Mouse (Mus musculus) layer of hippocampus, adult 18-20 months (tissue): ENCODE results near the gene Gid4. TPM values are rescaled to one million over a fixed set of nuclear protein-coding genes. Genes with fewer than 3 reads are reported as not detected.

Experiments used
- DNase-seq, 2 experiments: peaks; one replicate each; pipeline ENCODE4 v3.0.0; 2022; ENCODE audit warnings: low spot score in 2 of 2
- long read RNA-seq: library from polyadenylated mRNA; stranded (forward); transcript quantifications from one replicate; pipeline ENCODE4 v2.0.0, GENCODE M21; 2021
- total RNA-seq, 2 experiments: library from RNA; stranded (reverse); gene quantifications; 2 replicates each; pipeline ENCODE4 v1.2.3; 2021

The Gid4 gene
- 10 to 100 TPM; 50.2 to 54.0 TPM for total RNA-seq
- long read RNA-seq, full-length matches to known transcripts = 123 of 139 reads
- long read RNA-seq, partial matches to known transcripts = 2 of 139 reads
- long read RNA-seq, other reads (novel, unspliced or antisense) = 14 of 139 reads

DNA sequence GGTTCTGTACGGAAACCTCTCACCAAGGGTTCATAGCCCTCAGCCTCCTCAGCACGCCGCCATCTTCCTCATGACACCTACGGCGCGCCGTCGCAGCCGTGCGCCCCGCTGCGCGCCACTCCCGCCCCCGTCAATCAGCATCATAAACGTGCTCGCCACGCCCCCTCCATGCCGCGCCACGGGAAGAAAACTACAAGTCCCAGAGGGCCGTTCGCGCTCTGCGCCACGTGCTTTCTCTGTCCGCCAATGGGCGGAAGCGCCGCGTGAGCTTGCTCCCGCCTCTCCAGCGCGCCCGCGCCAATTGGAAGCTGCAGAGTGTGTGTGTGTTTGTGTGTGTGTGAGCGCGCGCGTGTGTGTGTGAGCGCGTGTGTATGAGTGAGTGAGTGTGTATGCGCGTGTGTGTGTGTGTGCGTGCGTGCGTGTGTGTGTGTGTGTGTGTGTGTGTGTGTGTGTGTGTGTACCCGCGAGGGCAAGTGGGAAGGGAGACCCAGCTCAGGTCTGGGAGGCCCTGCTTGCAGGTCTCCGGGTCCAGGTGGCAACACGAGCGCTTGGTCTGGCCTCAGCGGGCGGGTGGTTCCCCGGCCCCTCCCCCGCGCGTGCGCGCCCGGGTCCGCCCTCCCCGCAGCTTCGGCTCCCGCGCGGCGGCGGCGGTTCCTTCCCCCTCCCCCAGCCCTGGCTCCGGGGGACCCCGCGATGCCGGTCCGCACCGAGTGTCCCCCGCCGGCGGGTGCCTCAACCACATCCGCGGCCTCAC is at the start of gene Gid4:
Gid4 (plus strand) TSS at position 183 of the 754 bp plus-strand sequence.
- DNase-seq = peak; percentile 99 to 100

DNA sequence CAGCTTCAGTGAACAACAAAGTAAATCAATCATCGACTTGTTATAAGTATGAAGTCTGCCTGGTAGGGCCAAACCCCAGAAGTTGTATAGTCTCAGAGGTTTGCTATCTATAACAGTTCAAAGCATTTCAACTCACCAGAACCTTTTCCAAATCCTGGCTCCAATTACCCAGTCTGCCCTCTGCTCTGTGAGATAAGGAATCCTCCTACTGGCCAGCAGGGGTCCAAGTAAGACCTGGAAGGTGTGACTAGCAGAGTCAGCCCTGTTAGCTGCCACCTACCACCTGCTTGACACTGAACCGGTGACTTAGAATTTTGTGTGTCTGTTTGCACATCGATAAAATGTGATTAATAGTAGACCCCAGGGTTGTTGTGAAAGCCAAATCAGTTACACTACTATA is 49.7 kb upstream of the Gid4 start:
- no peak for DNase-seq

DNA sequence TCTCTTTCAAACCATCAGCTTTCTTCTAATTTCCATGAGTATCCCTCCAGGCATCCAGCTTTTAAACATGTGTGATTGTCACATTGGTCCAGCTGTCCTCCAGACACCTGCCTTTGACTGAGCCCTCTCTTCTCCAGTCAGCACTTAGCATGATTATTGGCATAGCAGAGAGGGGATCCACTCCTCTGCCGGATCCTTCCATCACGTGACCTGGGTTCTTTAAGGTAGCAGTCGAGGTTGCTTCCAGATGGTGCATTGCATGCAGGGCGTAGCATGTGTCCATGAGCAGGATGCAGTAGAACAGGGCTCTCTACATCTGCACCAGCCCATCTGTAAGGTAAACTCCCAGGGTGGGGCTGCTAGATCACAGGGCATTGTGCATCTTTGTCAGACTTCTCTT is 48.0 kb upstream of the Gid4 start:
- DNase-seq = no peak

DNA sequence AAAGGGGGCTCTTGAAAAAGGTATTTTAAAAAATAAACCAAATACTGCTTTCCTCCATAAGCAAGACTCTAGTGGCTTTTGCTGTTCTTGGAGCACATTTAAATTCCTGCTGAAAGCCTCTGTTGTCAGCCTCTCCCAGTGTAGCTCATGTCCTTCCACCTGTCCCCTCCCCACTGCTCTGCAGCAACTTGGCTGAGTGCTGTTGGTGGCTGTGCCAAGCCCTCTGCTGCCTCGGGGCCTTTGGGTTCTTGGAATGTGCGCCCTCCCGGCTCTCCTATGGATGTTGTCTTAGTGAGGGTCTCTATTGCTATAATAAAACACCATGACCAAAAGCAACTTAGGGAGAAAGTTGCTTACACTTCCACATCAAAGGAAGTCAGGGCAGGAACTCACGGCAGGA is 47.5 kb upstream of the Gid4 start:
- DNase-seq = no peak

DNA sequence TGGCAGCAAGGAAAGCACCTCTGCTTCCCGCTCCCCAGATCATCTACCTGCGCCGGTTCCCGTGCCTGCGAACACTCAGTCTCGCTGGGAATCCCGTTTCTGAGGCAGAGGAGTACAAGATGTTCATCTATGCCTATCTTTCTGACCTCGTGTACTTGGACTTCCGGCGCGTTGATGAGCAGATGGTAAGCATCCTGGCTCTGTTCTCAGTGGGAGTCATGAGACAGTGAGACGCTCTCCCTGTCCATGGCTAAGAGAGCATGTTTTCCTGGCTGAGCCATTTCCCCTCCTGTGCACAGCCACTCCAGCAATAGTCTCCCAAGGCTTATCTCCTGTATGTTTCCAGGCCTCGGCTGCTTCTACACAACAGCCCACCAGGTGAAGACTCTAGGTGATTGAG is 46.5 kb upstream of the Gid4 start:
- DNase-seq = no peak

DNA sequence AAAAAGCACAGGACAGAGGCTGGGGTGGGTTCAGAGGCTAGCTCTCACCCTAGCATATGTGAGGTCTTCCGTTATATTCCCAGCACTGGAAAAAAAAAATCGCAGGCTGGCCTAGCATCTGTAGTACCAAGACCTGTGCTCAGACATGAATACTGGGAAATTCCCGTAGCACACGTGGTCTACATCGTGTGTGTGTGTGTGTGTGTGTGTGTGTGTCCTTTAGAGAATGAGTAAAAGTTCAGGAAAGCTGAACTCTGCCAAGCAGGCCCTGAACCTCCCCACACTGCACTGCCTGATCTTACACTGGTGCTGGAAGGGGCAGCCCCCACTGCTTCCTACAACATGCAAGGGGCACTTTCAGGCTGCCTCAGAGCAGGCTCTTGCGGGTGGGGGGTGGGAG is 42.5 kb upstream of the Gid4 start:
- no peak for DNase-seq

DNA sequence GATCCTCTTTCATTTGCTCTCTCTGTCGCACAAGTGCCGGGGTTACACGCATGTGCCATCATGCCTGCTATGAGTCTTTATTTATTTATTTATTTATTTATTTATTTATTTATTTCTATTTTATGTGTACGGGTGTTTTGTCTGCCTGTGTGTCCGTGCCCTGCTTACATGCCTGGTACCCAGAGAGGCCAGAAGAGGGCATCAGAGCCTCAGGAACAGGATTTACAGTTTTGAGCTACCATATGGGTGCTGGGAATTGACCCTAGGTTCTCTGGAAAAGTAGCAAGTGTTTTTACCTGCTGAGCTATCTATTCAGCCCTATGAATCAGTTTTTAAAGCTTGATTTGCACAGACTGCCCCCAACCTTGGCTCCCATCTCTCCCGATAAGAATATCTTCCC is 33.4 kb upstream of the Gid4 start:
- no peak for DNase-seq

DNA sequence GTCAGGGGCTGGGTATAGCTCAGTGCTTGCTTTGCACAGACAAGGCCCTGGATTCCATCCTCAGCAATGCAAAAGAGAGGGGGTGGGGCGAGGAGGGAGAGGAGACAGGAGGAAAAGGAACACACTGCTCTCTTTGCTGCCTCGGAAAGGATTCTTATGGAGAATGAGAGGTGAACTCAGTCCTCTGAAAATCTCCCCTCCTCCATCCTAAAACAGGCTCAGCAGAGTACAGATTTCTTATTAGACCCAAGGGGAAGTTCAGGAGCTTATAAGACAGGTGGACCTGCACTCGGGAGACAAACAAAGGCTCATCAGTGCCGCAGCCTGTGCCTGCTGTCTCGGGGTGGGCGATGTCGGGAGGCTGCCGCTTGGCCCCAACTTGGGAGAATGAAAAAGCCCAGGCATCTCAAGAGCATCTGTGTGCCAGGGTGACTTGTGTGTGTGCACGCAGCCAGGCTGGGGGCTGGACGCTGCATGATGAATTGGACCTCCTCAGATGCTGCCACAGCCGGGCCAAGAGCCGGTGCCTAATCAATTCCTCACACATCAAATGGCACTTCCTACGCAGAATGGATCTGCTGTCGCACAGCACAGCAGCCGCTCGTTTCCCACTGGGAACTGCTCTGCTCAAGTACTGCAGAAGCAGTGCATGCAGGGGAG is 32.1 kb upstream of the Gid4 start:
- DNase-seq = peak; percentile 74 to 84

DNA sequence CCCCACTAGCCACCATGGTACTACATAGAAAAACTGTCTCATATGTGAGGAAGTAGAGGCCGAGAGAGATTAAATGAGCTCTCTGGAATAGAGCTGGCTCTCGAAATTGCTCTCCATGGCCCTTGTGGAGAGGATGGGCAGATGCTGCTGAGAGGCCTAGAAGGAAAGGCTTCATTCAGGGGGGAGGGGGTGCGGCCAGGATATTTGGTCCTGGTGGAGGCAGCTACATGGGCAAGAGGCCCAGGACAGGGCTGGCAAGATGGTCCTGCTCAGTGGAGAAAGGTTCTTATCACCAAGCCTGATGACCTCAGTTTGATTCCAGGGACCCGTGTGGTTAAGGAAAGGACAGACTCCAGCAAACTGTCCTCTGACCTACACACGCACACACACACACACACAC is 31.0 kb upstream of the Gid4 start:
- no peak for DNase-seq

DNA sequence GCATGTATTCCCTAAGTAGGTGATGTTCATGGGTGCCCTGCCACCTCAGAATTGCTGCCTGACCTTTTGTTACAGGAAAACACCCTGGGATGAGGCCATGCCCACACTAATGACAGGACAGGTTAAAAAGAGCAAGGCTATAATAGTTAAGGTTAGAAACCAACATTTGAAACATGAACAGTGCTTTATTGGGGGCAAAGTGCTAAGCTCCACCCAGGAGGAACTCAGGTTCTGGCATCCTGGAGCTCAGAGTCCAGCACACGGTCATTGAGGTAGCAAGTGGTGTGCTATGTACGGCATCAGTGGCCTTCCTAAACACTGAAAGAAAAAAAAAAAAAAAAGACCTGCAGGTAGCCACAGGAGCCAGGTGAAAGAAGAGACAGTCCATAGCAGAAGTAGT is 29.0 kb upstream of the Gid4 start:
- no peak for DNase-seq

DNA sequence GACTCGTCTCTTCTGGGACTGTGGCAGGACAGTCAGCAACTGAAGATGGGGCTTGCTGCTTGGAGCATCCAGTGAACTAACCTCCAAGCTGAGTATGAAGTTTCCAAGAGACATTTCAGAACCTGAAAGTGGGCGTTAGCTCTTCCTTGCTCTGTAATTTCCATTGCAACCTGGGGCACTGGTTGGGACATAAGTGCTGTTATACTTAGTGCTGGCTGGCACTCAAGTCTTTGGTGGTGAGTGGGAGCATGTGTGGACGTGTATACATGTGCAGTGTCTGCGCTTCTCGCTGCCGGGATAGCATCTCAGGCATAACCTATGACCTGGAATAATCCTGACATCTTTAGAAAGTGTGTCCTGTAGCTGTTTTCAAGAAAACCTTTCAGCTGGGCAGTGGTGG is 25.6 kb upstream of the Gid4 start:
- no peak for DNase-seq

DNA sequence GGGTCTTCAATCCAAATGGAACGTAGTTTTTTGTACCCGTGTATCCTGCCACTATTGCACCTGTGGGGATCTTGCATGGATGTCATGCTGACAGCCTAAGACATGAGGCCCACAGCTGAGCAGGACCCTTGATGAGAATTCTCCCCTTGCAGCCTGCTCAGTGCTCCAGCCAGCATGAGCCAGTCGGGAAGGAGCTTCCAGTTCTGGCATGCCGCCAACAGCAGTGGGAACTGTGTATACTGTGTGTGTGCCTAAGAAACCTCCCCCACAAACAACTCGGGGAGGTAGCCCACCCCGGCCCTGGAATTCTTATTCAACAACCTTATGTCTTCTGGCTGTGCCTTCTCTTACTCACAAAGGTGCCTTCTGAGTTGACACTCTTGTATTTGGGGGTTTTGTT is 20.4 kb upstream of the Gid4 start:
- no peak for DNase-seq

DNA sequence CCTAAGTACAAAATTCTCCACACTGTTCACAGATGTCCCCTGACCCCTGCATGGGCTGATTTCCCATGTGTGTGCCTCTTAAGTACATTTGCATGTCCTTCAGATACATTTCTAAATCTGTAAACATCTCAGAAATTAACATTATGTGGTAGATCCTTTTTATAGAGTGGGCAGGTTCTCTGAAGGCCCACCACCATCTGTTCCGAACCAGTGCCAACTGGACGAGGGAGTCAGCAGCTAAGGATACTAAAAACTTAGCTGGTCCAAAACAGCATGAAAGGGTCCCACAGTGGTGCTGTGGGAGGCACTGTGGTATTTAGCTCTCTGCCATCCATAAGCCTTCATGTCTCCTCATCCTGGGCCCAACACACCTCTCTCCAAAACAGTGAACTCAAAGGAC is 19.8 kb upstream of the Gid4 start:
- DNase-seq = peak in 1 of 2 experiments; percentile 31

DNA sequence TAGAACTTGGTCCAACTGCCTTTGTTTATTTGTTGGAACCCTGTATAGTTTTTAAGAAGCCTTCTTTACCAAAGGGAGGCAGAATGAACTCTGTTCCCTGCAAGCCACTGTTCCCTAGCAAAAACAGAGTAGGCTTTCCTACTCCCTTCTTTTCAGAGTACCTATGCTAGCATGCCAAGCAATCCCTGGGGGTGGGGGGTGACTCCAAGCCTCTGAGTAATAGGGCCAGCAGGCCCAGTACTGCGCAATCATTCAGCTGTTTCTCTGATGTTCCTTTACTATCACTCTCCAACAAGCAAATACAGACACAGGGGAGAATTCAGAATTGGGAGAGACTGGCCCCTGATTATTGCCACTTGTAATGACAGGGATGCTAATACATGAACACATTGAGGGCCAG is 10.3 kb upstream of the Gid4 start:
- peak in 1 of 2 experiments; percentile 46 for DNase-seq

DNA sequence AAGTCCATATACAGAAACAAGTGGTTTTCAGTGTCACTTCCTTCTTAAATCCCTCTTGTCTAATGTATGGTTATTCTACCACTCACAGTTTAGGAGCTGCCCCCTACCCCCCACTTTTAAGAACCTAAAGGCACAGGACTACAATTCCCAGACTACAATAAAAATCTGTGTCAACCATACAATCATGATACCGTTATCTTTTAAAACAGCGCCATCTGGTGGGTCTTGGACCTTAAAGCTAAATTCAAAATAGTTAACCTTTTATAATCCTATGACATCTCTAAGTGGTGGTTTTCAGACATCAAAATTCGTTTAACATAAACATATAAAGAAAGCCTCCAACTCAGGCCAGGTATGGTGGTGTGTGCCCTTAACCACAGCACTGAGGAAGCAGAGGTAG is 4.8 kb upstream of the Gid4 start:
- DNase-seq = peak; percentile 37 to 88

DNA sequence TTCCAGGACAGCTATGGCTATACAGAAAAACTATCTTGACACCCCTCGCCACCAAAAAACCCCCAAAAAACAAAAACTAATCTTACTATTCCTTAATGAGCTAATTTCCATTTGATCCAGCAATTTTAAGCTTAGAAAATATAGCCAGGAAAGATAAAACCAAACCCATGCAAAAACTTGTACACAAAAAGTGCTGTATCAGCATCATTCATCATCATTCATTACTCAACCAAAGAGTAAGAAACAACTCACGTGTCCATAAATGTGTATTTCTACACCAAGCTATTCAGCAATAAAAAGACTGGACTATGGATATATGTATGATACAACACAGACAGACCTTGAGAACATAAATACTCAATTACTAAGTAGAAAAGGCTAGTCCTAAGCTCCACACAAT is 4.0 kb upstream of the Gid4 start:
- no peak for DNase-seq

DNA sequence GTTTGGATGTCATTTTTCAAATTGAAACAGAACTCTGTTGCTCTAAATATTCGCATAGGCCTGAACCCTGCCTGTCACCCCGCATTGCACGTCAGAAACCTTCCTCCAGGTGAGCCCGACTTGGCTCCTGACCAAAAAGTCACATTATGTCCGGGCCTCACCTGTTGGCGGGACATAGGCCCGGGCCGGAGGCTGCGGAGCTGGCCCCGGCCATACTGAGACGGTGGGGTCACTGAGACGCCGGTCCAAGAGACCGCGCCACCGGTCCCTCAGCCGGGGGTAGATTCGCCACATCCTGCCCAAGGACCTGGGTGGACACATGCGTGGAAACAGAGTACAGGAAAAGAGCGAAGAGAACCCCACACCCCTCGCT is 369 bp upstream of the Gid4 start:
- DNase-seq = no peak

DNA sequence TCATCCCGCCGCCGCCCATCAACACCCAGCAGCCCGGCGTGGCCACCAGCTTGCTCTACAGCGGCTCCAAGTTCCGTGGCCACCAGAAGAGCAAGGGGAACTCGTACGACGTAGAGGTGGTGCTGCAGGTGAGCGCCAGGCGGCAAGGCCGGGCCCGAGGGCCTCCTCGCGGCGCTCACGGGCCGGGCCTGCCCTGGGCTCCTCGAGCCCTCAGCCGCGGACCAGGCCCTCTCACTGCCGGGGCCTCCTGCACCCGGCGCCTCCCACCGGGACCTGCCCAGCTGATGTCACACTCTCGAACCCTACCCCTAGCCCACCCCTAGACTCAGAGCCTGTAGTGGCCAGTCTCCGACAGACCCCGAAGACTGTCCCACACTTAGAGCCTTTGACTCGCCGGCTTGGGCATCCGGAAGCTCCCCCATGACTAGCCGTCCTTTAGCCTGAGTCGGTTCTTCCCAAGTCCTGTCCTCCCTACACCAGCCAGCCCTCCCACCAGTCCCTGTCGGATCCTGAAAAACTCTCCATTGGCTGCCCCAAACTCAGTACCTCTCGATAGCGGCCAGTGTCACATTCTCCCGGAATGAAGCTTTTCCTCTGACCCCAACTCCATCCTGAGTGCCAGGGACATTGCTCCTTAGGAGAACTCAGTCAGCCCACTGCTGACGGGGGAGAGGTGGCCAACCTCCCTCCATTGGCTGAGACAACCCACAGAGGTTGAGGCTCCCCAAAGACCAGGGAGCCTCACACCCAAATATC is 950 bp downstream of the Gid4 start, which contains the start of gene Atpaf2:
Atpaf2 (minus strand) TSS at position 741 of the 756 bp plus-strand sequence.
- peak in 1 of 2 experiments; percentile 17 for DNase-seq

DNA sequence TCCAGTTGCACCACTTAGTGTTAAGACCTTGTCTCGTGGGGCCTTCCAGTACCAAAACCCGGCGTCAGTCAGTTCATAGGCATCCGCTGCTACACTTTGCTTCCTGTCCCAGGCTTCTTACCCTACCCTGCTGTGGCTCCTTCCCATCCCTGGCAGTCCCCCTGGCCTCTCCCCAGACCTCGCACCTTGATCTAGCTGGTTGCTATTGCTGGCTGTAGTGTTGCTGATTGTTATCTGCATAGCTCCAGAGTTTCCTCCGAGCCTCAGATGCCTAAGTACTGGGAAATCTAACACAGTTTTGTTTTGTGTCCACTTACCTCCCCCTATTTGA is 1.5 kb downstream of the Gid4 start:
- no peak for DNase-seq

DNA sequence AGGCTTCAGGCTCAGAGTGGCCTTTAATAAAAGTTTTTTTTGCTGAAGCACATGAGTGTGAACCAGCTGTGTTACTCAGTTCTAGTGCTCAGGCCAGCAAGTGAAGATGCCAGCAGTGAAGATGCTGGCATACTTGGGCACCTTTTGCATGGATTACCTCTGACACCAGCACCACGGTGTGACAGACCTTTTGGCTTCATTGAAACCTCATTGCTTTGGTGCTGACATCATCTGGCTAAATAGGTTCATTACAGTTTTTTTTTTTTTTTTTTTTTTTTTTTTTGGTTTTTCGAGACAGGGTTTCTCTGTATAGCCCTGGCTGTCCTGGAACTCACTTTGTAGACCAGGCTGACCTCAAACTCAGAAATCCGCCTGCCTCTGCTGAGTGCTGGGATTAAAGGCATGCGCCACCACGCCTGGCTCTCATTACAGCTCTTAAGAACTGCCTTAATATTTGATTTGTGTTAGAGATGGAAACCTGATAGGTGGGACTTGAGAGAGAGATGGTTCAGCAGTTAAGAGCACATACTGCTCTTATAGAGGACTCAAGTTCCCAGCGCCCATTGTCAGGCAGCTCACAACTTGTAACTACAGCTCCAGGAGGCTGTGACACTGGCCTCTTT is 5.2 kb downstream of the Gid4 start:
- no peak for DNase-seq

DNA sequence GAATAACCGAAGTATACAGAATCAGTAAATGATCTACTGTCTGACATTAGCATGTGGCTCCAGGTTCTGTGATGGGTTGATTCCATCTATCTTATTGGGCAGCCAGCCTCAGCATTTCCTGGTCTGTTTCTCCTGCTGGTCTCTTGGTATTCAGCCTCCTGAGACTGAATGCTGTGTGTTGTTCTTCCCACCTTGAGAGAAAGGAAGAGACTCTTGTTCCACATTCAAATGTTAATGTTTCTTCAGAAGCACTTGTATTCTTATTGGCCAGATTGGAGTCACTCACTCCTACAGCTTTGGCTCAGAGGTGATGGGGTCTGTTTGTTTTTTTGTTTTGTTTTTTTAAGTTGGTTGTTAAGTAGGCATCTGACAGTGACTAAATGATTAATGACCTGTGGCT is 6.1 kb downstream of the Gid4 start:
- DNase-seq = no peak

DNA sequence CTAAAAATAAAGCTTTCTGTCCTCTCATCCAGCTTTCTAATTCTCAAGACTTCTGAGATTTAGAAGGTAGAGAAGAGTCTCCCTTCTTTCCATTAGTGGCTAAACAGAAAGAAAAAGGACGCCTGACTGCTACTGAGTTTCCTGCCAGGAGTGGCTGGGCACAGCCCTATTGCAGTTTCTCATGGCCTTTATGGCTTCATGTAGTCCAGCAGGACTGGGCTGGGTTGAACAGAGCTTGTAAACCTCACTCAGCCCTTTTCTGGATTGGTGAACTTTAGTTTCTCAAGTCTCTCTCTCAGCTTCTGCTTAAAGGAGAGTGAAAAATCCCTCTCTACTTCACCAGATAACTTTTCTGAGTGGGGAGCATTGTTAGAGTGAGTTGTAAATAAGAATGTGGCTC is 9.5 kb downstream of the Gid4 start:
- DNase-seq = no peak
